Mouse (Mus musculus): Measurements from ENCODE around the gene Pak7. TPM values are rescaled to one million over a fixed set of nuclear protein-coding genes. Genes with fewer than 3 reads are reported as not detected.

Gene Pak7
- polyA plus RNA-seq, 1 experiment from 2014 or later: 33.1 TPM

- H3K9ac ChIP-seq (replicated peaks): no peak overlapping the region
- no peaks in the 10 kb centered on the region for H3K9me3 ChIP-seq
- no peak overlapping the region for H3K4me3 ChIP-seq (replicated peaks)
- no peak for ATAC-seq
- 87% methylated on average over 2 of the region's 2 CpGs for WGBS
- no peak overlapping the region for H3K27ac ChIP-seq
- H3K27me3 ChIP-seq: no peaks in the 10 kb centered on the region
- no peak overlapping the region for H3K4me2 ChIP-seq (replicated peaks)
- H3K4me1 ChIP-seq (replicated peaks): no peaks in the 10 kb centered on the region
- H3K36me3 ChIP-seq: peaks cover 8% of the 10 kb centered on the region
Observed at GRCm38 (mm10) chr2:136095978-136096377, 291.8 kb downstream of the Pak7 start.

DNA sequence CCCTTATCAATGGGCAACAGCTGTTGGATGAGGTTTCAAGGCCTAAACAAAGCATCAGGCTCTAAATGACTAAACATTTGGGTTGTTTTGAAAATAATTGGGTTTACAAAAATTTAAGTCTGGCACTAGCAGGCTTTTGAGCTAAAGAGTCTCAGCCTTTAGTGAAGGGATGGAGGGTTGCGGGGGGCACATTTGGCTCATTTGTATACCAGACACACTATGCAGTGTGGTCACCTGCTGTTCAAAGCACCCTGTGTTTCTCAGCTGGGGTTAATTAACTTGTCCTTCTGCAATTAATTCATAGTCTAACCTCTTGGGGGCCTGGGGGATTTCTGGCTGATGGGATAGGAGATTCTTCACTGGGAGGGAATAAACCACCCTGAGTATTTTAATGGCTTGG lies 323.4 kb downstream of the Pak7 start:
- Histone ChIP-seq H3K27me3 (peaks cover 16% of the 10 kb centered on the region), H3K4me2 (replicated peaks) (no peak overlapping the region), H3K27ac (no peak overlapping the region), H3K36me3 (no peaks in the 10 kb centered on the region), H3K4me1 (replicated peaks) (peaks cover 8% of the 10 kb centered on the region), H3K4me3 (replicated peaks) (no peak overlapping the region), H3K9me3 (no peaks in the 10 kb centered on the region), H3K9ac (replicated peaks) (no peak overlapping the region)
- WGBS: 64% methylated on average over 1 of the region's 1 CpGs
- ATAC-seq: peak; percentile 53; the same call in 1 of the 2 replicates

- peak overlapping the region; percentile 62 for H3K4me2 ChIP-seq (replicated peaks)
- peaks cover 40% of the 10 kb centered on the region for H3K27me3 ChIP-seq
- H3K9ac ChIP-seq (replicated peaks): peak overlapping the region; percentile 49
- H3K36me3 ChIP-seq: no peaks in the 10 kb centered on the region
- peak overlapping the region; percentile 39 for H3K4me3 ChIP-seq (replicated peaks)
- 1% methylated on average over 37 of the region's 37 CpGs for WGBS
- peak; percentile 58 for ATAC-seq
- H3K27ac ChIP-seq: no peak overlapping the region
- no peaks in the 10 kb centered on the region for H3K9me3 ChIP-seq
- peaks cover 19% of the 10 kb centered on the region for H3K4me1 ChIP-seq (replicated peaks)
Observed at GRCm38 (mm10) chr2:136059029-136059669, 328.6 kb downstream of the Pak7 start.

DNA sequence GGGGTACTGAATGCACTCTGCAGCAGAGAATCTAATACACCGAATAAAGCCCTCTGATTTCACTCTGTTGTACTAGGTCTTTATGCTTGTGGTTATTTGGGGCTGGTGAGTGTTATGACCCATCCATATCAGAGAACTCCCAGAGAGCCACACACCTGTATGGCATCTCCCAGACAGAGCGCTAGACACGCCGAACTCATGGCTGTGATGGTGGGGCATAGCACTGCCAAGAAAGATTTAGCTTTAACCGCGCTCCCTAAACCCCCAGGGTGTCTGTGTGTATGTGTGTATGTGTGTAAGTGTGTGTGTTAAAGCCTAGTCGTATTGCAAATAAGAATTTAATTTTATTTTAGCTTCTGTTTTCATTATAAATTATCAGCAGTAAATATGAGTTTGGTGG lies 329.4 kb downstream of the Pak7 start:
- Histone ChIP-seq H3K4me1 (replicated peaks) (peaks cover 19% of the 10 kb centered on the region), H3K9me3 (no peaks in the 10 kb centered on the region), H3K27ac (no peak overlapping the region), H3K36me3 (no peaks in the 10 kb centered on the region), H3K27me3 (peaks cover 40% of the 10 kb centered on the region), H3K9ac (replicated peaks) (peak overlapping the region; percentile 50; the same call in 1 of the 2 replicates), H3K4me3 (replicated peaks) (peak overlapping the region; percentile 39), H3K4me2 (replicated peaks) (peak overlapping the region; percentile 62)
- peak; percentile 59 for ATAC-seq
- WGBS: 2% methylated on average over 7 of the region's 7 CpGs

DNA sequence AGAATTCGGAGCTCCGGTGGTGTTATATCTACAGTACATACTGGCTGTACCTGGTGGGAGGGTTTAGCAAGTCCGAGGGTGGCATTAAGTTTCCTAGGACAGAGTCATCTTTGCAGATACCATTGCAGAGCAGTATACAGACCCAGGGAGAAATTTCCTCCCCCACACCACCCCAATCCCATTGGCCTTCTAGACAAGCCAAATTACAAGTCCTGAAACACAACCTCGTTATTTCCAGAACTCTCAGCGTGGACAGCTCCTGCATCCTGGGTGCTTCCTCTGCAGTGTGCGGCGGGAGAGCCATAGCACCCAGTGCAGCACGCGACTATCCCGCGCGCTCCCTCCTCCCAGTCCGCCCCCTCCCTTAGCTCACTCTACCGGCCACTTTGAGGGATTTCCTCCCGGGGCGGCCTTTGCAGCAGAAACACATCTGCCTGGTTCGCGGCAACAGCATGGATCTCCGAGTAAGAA lies 329.9 kb downstream of the Pak7 start:
- ATAC-seq: peak; percentile 77
- WGBS: 3% methylated on average over 19 of the region's 19 CpGs
- peak overlapping the region; percentile 62 for H3K4me2 ChIP-seq (replicated peaks)
- no peaks in the 10 kb centered on the region for H3K9me3 ChIP-seq
- no peaks in the 10 kb centered on the region for H3K36me3 ChIP-seq
- no peak overlapping the region for H3K27ac ChIP-seq
- H3K9ac ChIP-seq (replicated peaks): peak overlapping the region; percentile 50; the same call in 1 of the 2 replicates
- H3K4me3 ChIP-seq (replicated peaks): peak overlapping the region; percentile 39
- peaks cover 40% of the 10 kb centered on the region for H3K27me3 ChIP-seq
- peaks cover 19% of the 10 kb centered on the region for H3K4me1 ChIP-seq (replicated peaks)

- WGBS: under 1% methylated on average over 8 of the region's 8 CpGs
- no peaks in the 10 kb centered on the region for H3K9me3 ChIP-seq
- peak within 1 kb of the TSS; percentile 55; the same call in 1 of the 2 replicates for H3K9ac ChIP-seq (replicated peaks)
- peak within 1 kb of the TSS; percentile 56 for H3K4me2 ChIP-seq (replicated peaks)
- H3K4me1 ChIP-seq (replicated peaks): peaks cover 17% of the 10 kb centered on the region
- no peaks in the 10 kb centered on the region for H3K36me3 ChIP-seq
- ATAC-seq: peak; percentile 88
- H3K27ac ChIP-seq: no peak within 1 kb of the TSS
- peak within 1 kb of the TSS; percentile 33 for H3K4me3 ChIP-seq (replicated peaks)
- peaks cover 3% of the 10 kb centered on the region; the same call in 1 of the 2 replicates for H3K27me3 ChIP-seq
Observed at GRCm38 (mm10) chr2:136051688-136052289, 336.0 kb downstream of the Pak7 start, which contains the start of gene Lamp5. Gene Lamp5 (plus strand): TSS chr2:136052239.

DNA sequence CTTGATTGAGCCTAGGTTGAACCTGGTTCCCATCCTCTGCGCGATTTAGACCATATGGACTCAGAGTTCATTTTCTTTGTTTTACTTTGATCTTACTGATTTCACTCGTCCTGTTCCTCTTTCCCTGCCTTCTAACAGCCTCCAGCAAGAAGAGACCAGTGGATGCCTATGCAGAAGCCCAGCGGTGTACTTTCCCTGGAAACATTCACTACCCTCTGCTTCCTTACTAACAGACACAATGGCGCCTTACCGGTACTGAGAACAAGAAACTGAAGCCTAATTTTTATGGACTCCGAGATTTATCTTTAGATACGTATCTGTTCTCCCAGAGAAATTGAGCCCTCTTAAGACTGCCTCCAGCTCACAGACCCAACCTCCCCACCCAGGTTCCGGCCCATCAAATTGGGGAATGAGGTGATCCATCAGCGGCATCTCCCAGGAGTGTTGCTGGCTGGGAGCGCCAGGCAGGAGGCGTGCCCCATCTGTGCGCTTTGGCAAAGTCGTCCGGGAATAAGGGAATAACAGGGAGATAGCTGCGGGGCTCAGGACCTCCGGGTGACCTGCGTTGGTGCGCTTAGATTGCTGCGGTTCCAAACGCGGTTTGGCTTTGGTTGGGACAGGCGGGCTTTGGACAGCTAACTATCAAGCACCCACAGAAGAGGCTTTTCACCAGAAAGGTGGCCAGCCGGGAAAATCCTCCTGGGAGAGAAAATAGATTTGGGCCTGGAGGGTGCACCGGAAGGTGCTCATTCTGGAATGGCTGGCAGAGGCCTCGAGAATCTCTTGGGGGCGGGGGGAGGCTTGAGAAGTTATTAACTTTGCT lies 336.8 kb downstream of the Pak7 start:
- Histone ChIP-seq H3K9me3 (no peaks in the 10 kb centered on the region), H3K27me3 (peaks cover 3% of the 10 kb centered on the region; the same call in 1 of the 2 replicates), H3K36me3 (no peaks in the 10 kb centered on the region), H3K27ac (no peak overlapping the region), H3K4me2 (replicated peaks) (peak overlapping the region; percentile 56), H3K4me1 (replicated peaks) (peaks cover 17% of the 10 kb centered on the region), H3K9ac (replicated peaks) (peak overlapping the region; percentile 55; the same call in 1 of the 2 replicates), H3K4me3 (replicated peaks) (peak overlapping the region; percentile 33)
- peak; percentile 69 for ATAC-seq
- WGBS: 16% methylated on average over 27 of the region's 27 CpGs

GRCm38 (mm10) chr2:136048464-136048863 lies 339.3 kb downstream of the Pak7 start:
- peaks cover 17% of the 10 kb centered on the region for H3K4me1 ChIP-seq (replicated peaks)
- no peak overlapping the region for H3K4me3 ChIP-seq (replicated peaks)
- no peaks in the 10 kb centered on the region; the same call in 1 of the 2 replicates for H3K27me3 ChIP-seq
- H3K36me3 ChIP-seq: no peaks in the 10 kb centered on the region
- 85% methylated on average over 4 of the region's 4 CpGs for WGBS
- H3K9me3 ChIP-seq: no peaks in the 10 kb centered on the region
- no peak overlapping the region for H3K27ac ChIP-seq
- no peak for ATAC-seq
- H3K9ac ChIP-seq (replicated peaks): no peak overlapping the region
- H3K4me2 ChIP-seq (replicated peaks): no peak overlapping the region

Other genes starting within 250 kb of the Pak7 start
- gene Ankef1, start 113.9 kb upstream of the Pak7 start, polyA plus RNA-seq (2015; fragmentation: Nextera tagmentation; extraction: Ambion mirVana): 0.46 and 0.61 TPM in 2 replicates

Measured in midbrain, embryonic 13.5 days (tissue).